Mouse (Mus musculus) liver, adult 2 months (tissue): Measurements from ENCODE around the gene Olfr1368. TPM values are rescaled to one million over a fixed set of nuclear protein-coding genes. Genes with fewer than 3 reads are reported as not detected.

Experiments
- DNase-seq: peaks from one replicate; pipeline ENCODE4 v3.0.0-alpha.2; 2011; ENCODE audit warnings: low read depth, low spot score; ENCODE audit errors: extremely low read depth
- H3K27ac ChIP-seq: fragments of 200-500 bp; replicated peaks from 2 replicates; pipeline ENCODE4 v1.5.1; 2012; ENCODE audit warnings: low read depth, mild to moderate bottlenecking, control low read depth, inconsistent platforms, low read length; ENCODE audit not compliant: insufficient read depth
- H3K27me3 ChIP-seq: fragments of 200-500 bp; 2 replicates; pipeline ENCODE4 v1.6.1; 2012; ENCODE audit warnings: mild to moderate bottlenecking, moderate library complexity, low read length, inconsistent platforms; ENCODE audit not compliant: control insufficient read depth, insufficient read depth
- H3K36me3 ChIP-seq: fragments of 200-500 bp; 2 replicates; pipeline ENCODE4 v1.6.1; 2012; ENCODE audit warnings: low read length, inconsistent platforms; ENCODE audit not compliant: control insufficient read depth, insufficient read depth
- H3K4me1 ChIP-seq: fragments of 200-500 bp; 2 replicates; pipeline ENCODE4 v1.6.1; 2011; ENCODE audit warnings: low read length; ENCODE audit not compliant: control insufficient read depth, insufficient read depth
- H3K4me3 ChIP-seq: fragments of 200-500 bp; 2 replicates; pipeline ENCODE4 v1.5.1; 2011; ENCODE audit warnings: low read depth, mild to moderate bottlenecking, control low read depth, low read length, moderate library complexity; ENCODE audit not compliant: insufficient read depth
- H3K79me2 ChIP-seq: fragments of 200-500 bp; 2 replicates; pipeline ENCODE4 v1.6.1; 2012; ENCODE audit warnings: inconsistent platforms, mild to moderate bottlenecking, low read length, moderate library complexity; ENCODE audit not compliant: control insufficient read depth, insufficient read depth
- H3K9ac ChIP-seq: fragments of 200-500 bp; 2 replicates; pipeline ENCODE4 v1.6.1; 2012; ENCODE audit warnings: low read depth, mild to moderate bottlenecking, control low read depth, inconsistent platforms, low read length
- CTCF ChIP-seq: fragments of 200-500 bp; IDR thresholded peaks from 2 replicates; pipeline ENCODE4 v1.5.1; 2011; ENCODE audit warnings: low read depth, low read length, control low read depth
- POLR2A ChIP-seq: fragments of 200-500 bp; IDR thresholded peaks from 2 replicates; pipeline ENCODE4 v1.6.1; 2011; ENCODE audit warnings: low read length, control low read depth; ENCODE audit not compliant: insufficient read depth; ENCODE audit errors: extremely low read depth
- WGBS: fragments of 180-500 bp; shearing (Covaris S2); methylation state at CpG from one replicate; pipeline ENCODE4 v1.1.7; 2018; 5-methylcytosine and 5-hydroxymethylcytosine counted together
- polyA plus RNA-seq: library from polyadenylated mRNA; depleted of rRNA; stranded (reverse); fragments of >200 nt; gene quantifications from 2 replicates; pipeline ENCODE4 v1.2.3, GENCODE M21; 2012
- total RNA-seq: library from RNA; depleted of rRNA; stranded (reverse); fragments of >200 nt; gene quantifications from 2 replicates; pipeline ENCODE4 v1.2.3, GENCODE M21; 2014

The Olfr1368 gene
- total and polyA plus RNA-seq, 2 experiments: not detected

DNA sequence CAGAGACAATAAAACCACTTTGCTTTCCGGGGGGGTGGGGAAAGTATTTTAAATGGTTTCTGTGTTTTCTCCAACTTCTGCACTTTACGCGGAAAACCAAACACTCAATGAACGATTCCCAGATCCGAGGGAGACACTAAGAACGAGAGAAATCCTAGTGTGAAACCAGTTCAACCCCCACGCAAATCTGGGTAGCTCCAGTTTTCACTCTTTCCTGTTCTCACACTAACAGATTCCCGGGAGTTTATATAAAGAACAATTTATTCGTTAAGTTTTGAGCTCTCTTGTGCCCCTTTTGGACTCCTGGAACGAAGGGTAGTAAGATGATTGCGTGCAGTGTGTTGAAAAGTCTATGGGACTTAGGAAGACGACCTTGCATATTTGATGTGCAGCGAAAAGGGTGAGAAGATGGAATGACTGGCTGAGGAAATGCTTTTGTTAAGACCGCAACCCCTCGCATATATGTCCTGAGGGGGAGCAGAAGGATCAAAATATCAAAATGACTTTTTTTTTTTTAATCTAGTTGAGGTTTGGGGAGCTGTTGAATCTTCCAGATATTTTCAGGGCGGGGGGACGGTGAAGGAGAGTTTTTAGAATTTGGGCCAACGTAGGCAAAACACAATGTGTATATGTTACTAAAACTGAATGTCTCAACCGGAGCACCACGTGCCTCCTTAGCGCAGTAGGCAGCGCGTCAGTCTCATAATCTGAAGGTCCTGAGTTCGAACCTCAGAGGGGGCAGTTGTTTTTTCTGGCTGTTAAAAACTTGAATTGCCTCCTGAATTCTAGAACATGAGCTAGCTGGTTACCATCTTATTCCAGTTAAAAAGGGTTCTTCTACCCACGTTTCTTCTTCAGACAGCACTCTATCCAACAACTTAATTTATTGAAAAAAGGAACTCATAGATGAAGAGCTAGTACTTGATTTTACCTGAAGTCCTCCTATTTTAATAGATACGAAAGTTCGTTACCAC lies 21.6 kb upstream of the Olfr1368 start:
- Histone ChIP-seq H3K9ac (peak overlapping the region; percentile 46; the same call in 1 of the 2 replicates), H3K4me3 (peak overlapping the region; percentile 40), H3K27me3 (no peaks in the 10 kb centered on the region), H3K79me2 (no peaks in the 10 kb centered on the region), H3K4me1 (no peaks in the 10 kb centered on the region), H3K27ac (no peak overlapping the region), H3K36me3 (no peaks in the 10 kb centered on the region)
- 2% methylated on average over 27 of the region's 27 CpGs for WGBS
- TF ChIP-seq CTCF: no peak
- no peak for TF ChIP-seq POLR2A
- peak; percentile 68 for DNase-seq

DNA sequence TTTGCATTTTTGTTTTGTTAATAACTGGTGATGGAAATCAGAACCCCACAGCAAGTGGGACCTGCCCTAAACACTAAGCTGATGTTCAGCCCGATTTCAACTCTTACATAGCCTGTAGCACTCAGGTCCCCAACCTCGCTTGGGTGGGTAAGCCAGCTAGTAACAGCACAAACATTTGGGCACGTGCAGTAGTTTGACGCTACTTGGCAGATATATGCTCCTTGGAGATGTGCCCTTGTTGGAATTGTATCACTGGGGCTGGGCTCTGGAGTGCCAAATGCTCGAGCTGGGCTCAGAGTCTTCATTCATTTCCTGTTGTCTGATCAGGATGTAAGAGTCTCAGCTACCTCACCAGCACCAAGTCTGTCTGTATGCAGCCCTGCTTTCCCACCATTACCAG lies 16.9 kb upstream of the Olfr1368 start:
- Histone ChIP-seq H3K4me1 (0 out of 2 replicates have a peak, but pooled peaks cover 2% of the 10 kb centered on the region), H3K9ac (no peak overlapping the region), H3K27me3 (no peaks in the 10 kb centered on the region), H3K36me3 (no peaks in the 10 kb centered on the region), H3K4me3 (no peak overlapping the region), H3K79me2 (no peaks in the 10 kb centered on the region), H3K27ac (no peak overlapping the region)
- 70% methylated on average over 5 of the region's 5 CpGs for WGBS
- TF ChIP-seq POLR2A: no peak
- TF ChIP-seq CTCF: no peak
- DNase-seq: no peak

DNA sequence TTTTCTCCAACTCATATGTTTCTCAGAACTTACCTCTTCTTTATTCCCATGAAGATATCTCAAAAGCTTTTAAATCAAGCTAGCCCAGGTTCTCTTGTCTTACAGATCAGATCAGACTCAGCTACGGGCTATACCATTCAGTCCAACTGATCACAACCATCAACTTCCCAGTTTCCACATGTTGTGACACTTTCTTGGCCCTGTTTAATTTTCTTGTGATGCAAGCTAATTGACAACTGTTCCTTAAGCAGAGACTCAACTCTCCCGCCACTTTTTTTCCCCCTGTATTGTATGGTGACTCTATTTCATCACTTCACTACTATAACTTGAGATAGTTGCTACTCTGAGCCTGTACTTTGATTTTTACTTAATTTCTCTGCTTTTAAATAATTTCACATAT lies 15.9 kb upstream of the Olfr1368 start:
- Histone ChIP-seq H3K27me3 (no peaks in the 10 kb centered on the region), H3K79me2 (no peaks in the 10 kb centered on the region), H3K9ac (no peak overlapping the region), H3K36me3 (no peaks in the 10 kb centered on the region), H3K27ac (no peak overlapping the region), H3K4me1 (0 out of 2 replicates have a peak, but pooled peaks cover 2% of the 10 kb centered on the region), H3K4me3 (no peak overlapping the region)
- DNase-seq: no peak
- 66% methylated on average over 2 of the region's 2 CpGs for WGBS
- TF ChIP-seq CTCF: no peak
- no peak for TF ChIP-seq POLR2A

DNA sequence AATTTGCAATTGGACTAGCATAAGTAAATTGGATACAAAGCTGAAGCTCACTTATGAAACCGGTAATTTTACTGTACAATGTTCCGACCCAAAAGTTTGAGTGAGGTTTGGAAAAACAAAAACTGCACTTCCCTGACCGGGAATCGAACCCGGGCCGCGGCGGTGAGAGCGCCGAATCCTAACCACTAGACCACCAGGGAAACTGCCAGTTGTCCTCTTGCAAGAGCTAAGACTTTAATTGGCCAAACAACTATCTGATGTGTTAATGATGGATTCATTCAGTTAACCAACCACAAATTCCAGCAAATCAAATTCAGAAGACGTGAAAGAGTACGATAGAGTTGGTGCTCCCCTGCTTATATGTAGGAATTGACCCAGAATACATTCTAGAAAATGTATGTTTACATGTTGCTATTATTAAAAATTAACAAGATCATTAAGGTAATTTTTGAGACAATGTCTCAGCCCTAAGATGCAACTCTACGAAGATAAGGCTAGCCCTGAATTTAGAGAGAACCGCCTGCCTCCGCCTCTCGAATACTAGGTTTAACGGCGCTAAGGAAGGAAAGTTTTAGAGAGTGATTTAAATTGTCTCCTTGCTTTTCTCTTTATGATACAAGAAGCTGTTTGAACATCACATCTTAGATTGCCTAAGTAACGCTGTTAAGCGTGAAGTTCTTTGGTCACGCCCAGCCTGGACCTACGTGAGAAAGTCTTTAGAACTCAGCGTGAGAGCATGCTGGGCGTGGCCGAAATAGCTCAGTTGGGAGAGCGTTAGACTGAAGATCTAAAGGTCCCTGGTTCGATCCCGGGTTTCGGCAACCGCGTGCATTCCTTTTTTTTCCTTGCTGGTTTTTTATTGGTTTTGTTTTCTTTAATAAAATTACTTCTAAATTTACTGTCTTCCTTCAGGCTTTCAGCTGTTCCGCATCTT lies 15.3 kb upstream of the Olfr1368 start:
- TF ChIP-seq CTCF: no peak
- no peak for TF ChIP-seq POLR2A
- H3K27me3 ChIP-seq: no peaks in the 10 kb centered on the region
- H3K36me3 ChIP-seq: no peaks in the 10 kb centered on the region
- peak; percentile 73 for DNase-seq
- no peaks in the 10 kb centered on the region for H3K79me2 ChIP-seq
- 0 out of 2 replicates have a peak, but pooled peaks cover 2% of the 10 kb centered on the region for H3K4me1 ChIP-seq
- H3K4me3 ChIP-seq: peak overlapping the region; percentile 52
- WGBS: under 1% methylated on average over 32 of the region's 32 CpGs
- H3K27ac ChIP-seq: no peak overlapping the region
- H3K9ac ChIP-seq: no peak overlapping the region

DNA sequence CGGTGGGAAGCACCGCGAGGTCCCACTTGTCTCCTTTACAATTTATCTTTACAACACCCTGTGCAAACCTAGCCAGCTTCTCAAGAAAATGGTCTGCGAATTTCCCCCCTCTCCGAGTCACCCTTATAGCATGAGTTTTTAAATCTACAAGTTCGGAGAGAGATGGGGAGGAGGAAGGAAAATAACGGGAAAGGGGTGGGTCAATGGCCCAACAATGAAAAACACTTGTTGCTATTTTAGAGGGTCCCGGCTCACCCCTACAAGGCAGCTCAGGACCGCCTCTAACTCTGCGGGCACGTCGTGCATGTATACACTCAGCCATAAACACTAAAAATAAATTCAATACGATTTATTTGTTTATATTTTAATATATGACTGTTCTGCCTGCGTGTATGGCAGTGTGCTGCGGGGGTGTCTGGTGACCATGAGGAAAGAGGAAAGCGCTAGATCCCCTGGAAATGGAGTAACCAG lies 14.4 kb upstream of the Olfr1368 start:
- DNase-seq: no peak
- no peak for TF ChIP-seq POLR2A
- TF ChIP-seq CTCF: no peak
- H3K4me1 ChIP-seq: 0 out of 2 replicates have a peak, but pooled peaks cover 2% of the 10 kb centered on the region
- no peaks in the 10 kb centered on the region for H3K79me2 ChIP-seq
- H3K27ac ChIP-seq: no peak overlapping the region
- H3K4me3 ChIP-seq: peak overlapping the region; percentile 52
- 1% methylated on average over 16 of the region's 16 CpGs for WGBS
- no peaks in the 10 kb centered on the region for H3K36me3 ChIP-seq
- peak overlapping the region; percentile 55 for H3K9ac ChIP-seq
- no peaks in the 10 kb centered on the region for H3K27me3 ChIP-seq
